Mouse (Mus musculus) left cerebral cortex, postnatal 10 days (tissue): ENCODE measurements at regions not wholly inside any gene's neighbourhood (a gene's known extent, or its start where the extent isn't known, plus 50 kb on each side); places are given as distances from the start of the nearest gene placed in this dataset.
"Not testable (repeated sequence)": the region's sequence is repeated elsewhere in the genome, so short reads cannot be mapped to it uniquely, and the experiment has no call there.

ENCODE experiments used
- DNase-seq, 2 experiments: peaks; one replicate each; pipeline ENCODE4 v3.0.0; 2021 to 2022; ENCODE audit warnings: low spot score in 2 of 2, mixed read lengths in 1 of 2; ENCODE audit errors: extremely low spot score in 1 of 2
- intact Hi-C: fragments of 180-260 bp; cut with DNase I; formaldehyde crosslinking; loops from one replicate; pipeline ENCODE4 v1.15.1; 2025

GRCm38 (mm10) chr16:71342777-71343176, 965.3 kb upstream of the Robo1 start:
- intact Hi-C loops, result no loop called here
- no peak for DNase-seq

- no peak for DNase-seq
Observed at GRCm38 (mm10) chr16:71344589-71344988, 963.5 kb upstream of the Robo1 start.

GRCm38 (mm10) chr16:71391872-71392271, 916.2 kb upstream of the Robo1 start:
- DNase-seq, result peak in 1 of 2 experiments; percentile 21
- intact Hi-C loops, result no loop called here

More at GRCm38 (mm10) chr16:71344589-71344988, 963.5 kb upstream of the Robo1 start:
- intact Hi-C loops, result no loop called here

GRCm38 (mm10) chr16:71434791-71435190, 873.3 kb upstream of the Robo1 start:
- DNase-seq, intact Hi-C loops: not testable (repeated sequence)
